In the genomic region with DNA sequence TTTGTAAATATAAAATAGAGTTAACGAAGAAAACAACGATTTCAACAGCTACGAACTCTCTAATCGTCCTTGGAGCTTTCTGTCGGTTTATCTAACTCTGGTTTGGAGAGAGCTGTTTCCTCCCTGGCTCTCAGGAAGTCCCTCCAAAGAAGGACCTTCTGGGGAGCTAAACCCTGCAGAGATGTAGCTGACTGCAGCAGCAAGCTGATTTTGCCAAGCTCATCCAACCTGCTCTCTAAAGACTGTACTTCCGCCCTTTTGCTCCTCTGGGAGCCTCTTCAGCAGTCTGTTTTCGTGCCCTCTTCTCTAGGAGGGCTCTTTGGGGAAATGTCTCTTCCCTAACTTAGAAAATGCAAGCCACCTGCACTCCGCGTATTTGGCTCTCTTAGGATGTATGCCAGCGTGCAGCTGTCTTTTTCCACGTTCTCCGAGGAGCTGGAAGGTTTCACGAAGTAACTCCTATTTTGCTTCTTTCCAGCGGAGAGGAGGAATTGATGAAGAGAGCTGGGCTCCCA, we compare ENCODE assay signal across 9 mouse cellular contexts.
DNase-seq lines count a peak whose midpoint lies in the region; ATAC-seq lines count a peak whose summit lies in the region.
"Had no signal": no experiment of that assay in that cellular context is flagged by ENCODE, and none has a peak within 500 bp of the region (broad histone marks: within the 10 kb centered on the region; RNA-seq: fewer than 3 reads in every experiment).

No protein-coding gene starts in this region.

- ATAC-seq in forebrain, embryonic 12.5 days (ENCODE audit: low FRiP score) = no peak; the same call in 1 of the 2 replicates
- no peak for ATAC-seq in forebrain, embryonic 11.5 days (replicated peaks; ENCODE audit: low FRiP score)
- no peak for ATAC-seq in embryonic facial prominence, embryonic 11.5 days (replicated peaks; ENCODE audit: insufficient number of reproducible peaks, low FRiP score, low TSS enrichment, low read depth)
- ATAC-seq in limb, embryonic 15.5 days (ENCODE audit: insufficient number of reproducible peaks, low FRiP score, low TSS enrichment, low read depth) = no peak
- ATAC-seq in activated CD4-positive, CD25-positive, alpha-beta regulatory T cell, adult 4 months = no peak

- DNase-seq in forebrain, embryonic 11.5 days (ENCODE audit: low spot score) = no peak
- DNase-seq in layer of hippocampus, postnatal 36 days = peak; percentile 10 to 11
- DNase-seq in layer of hippocampus, adult 9-10 months (ENCODE audit: low spot score) = no peak
- peak; percentile 13 for DNase-seq in embryonic facial prominence, embryonic 11.5 days (ENCODE audit: low spot score)
- no peak for DNase-seq in spleen, postnatal 36 days (ENCODE audit: low spot score in 2 of 2)

- no peak overlapping the region for H3K9ac ChIP-seq in forebrain, embryonic 12.5 days
- H3K9ac ChIP-seq in forebrain, embryonic 11.5 days (ENCODE audit: low read length) = no peak overlapping the region
- H3K9ac ChIP-seq in embryonic facial prominence, embryonic 11.5 days (replicated peaks; ENCODE audit: low read length) = no peak overlapping the region
- H3K9ac ChIP-seq in limb, embryonic 15.5 days = no peak overlapping the region
- H3K9ac ChIP-seq: stomach, embryonic 15.5 days had no signal

- H3K4me1 ChIP-seq in forebrain, embryonic 12.5 days = peaks cover 7% of the 10 kb centered on the region
- H3K4me1 ChIP-seq in forebrain, embryonic 11.5 days (replicated peaks; ENCODE audit: control insufficient read depth, insufficient read depth, low read length) = no peaks in the 10 kb centered on the region; the same call in 1 of the 2 replicates
- H3K4me1 ChIP-seq in embryonic facial prominence, embryonic 11.5 days (ENCODE audit: control insufficient read depth, insufficient read depth, low read length) = no peaks in the 10 kb centered on the region; the same call in 1 of the 2 replicates
- peaks cover 9% of the 10 kb centered on the region; the same call in 1 of the 2 replicates for H3K4me1 ChIP-seq in limb, embryonic 15.5 days
- H3K4me1 ChIP-seq: stomach, embryonic 15.5 days had no signal

- no peaks in the 10 kb centered on the region for H3K9me3 ChIP-seq in forebrain, embryonic 12.5 days
- no peaks in the 10 kb centered on the region for H3K9me3 ChIP-seq in forebrain, embryonic 11.5 days (ENCODE audit: control insufficient read depth, low read length)
- H3K9me3 ChIP-seq in embryonic facial prominence, embryonic 11.5 days (replicated peaks; ENCODE audit: control insufficient read depth, low read length) = no peaks in the 10 kb centered on the region
- H3K9me3 ChIP-seq in limb, embryonic 15.5 days = no peaks in the 10 kb centered on the region
- H3K9me3 ChIP-seq: stomach, embryonic 15.5 days had no signal

- H3K4me3 ChIP-seq in forebrain, embryonic 12.5 days (replicated peaks) = no peak overlapping the region
- no peak overlapping the region for H3K4me3 ChIP-seq in forebrain, embryonic 11.5 days (ENCODE audit: low read depth, low read length)
- H3K4me3 ChIP-seq in embryonic facial prominence, embryonic 11.5 days (ENCODE audit: low read depth, low read length) = no peak overlapping the region
- peak overlapping the region; percentile 3; the same call in 1 of the 2 replicates for H3K4me3 ChIP-seq in limb, embryonic 15.5 days
- H3K4me3 ChIP-seq: stomach, embryonic 15.5 days had no signal

- 48% methylated on average over 14 of the region's 14 CpGs for WGBS in forebrain, embryonic 12.5 days
- WGBS in forebrain, embryonic 11.5 days = 52% methylated on average over 14 of the region's 14 CpGs
- 42% methylated on average over 14 of the region's 14 CpGs for WGBS in embryonic facial prominence, embryonic 11.5 days
- WGBS in limb, embryonic 15.5 days = 39% methylated on average over 14 of the region's 14 CpGs

- no peak overlapping the region for H3K27ac ChIP-seq in forebrain, embryonic 12.5 days
- no peak overlapping the region for H3K27ac ChIP-seq in forebrain, embryonic 11.5 days (ENCODE audit: low read depth, low read length)
- no peak overlapping the region for H3K27ac ChIP-seq in embryonic facial prominence, embryonic 11.5 days (replicated peaks; ENCODE audit: low read depth, low read length)
- H3K27ac ChIP-seq in limb, embryonic 15.5 days = peak overlapping the region; percentile 23; the same call in 1 of the 2 replicates
- H3K27ac ChIP-seq: stomach, embryonic 15.5 days had no signal

- no peaks in the 10 kb centered on the region for H3K27me3 ChIP-seq in forebrain, embryonic 12.5 days
- H3K27me3 ChIP-seq in forebrain, embryonic 11.5 days (ENCODE audit: control insufficient read depth, insufficient read depth, low read length) = no peaks in the 10 kb centered on the region
- H3K27me3 ChIP-seq in embryonic facial prominence, embryonic 11.5 days (ENCODE audit: control insufficient read depth, insufficient read depth, low read length) = no peaks in the 10 kb centered on the region
- no peaks in the 10 kb centered on the region for H3K27me3 ChIP-seq in limb, embryonic 15.5 days
- H3K27me3 ChIP-seq: stomach, embryonic 15.5 days had no signal

- no peaks in the 10 kb centered on the region for H3K36me3 ChIP-seq in forebrain, embryonic 12.5 days (replicated peaks)
- no peaks in the 10 kb centered on the region for H3K36me3 ChIP-seq in forebrain, embryonic 11.5 days (ENCODE audit: control insufficient read depth, insufficient read depth, low read length)
- no peaks in the 10 kb centered on the region for H3K36me3 ChIP-seq in embryonic facial prominence, embryonic 11.5 days (replicated peaks; ENCODE audit: control insufficient read depth, insufficient read depth, low read depth, low read length)
- H3K36me3 ChIP-seq in limb, embryonic 15.5 days = no peaks in the 10 kb centered on the region
- H3K36me3 ChIP-seq: stomach, embryonic 15.5 days had no signal

- peak overlapping the region; percentile 27; the same call in 1 of the 2 replicates for H3K4me2 ChIP-seq in forebrain, embryonic 12.5 days
- no peak overlapping the region for H3K4me2 ChIP-seq in forebrain, embryonic 11.5 days (ENCODE audit: low read depth, low read length, severe bottlenecking)
- H3K4me2 ChIP-seq in embryonic facial prominence, embryonic 11.5 days (ENCODE audit: low read depth, low read length) = peak overlapping the region; percentile 8; the same call in 1 of the 2 replicates
- H3K4me2 ChIP-seq in limb, embryonic 15.5 days = peak overlapping the region; percentile 19
- H3K4me2 ChIP-seq: stomach, embryonic 15.5 days had no signal

Comparison
In these comparisons a context has a peak if more than half of its experiments do, and no peak if none do; other contexts are left out.
1. DNase-seq: peak in layer of hippocampus, postnatal 36 days (2 of 2) and embryonic facial prominence, embryonic 11.5 days (single experiment); none in forebrain, embryonic 11.5 days (single experiment), layer of hippocampus, adult 9-10 months (single experiment) and spleen, postnatal 36 days (0 of 2).